Mouse (Mus musculus) hematopoietic stem cell, adult 5-6 weeks (primary cell): ENCODE results near the gene Irak3. TPM values are rescaled to one million over a fixed set of nuclear protein-coding genes. Genes with fewer than 3 reads are reported as not detected.

Experiments
- total RNA-seq: library from RNA; stranded (forward); fragments of 172-1452, 232-1000 nt; gene quantifications from 2 replicates; pipeline ENCODE4 v1.2.3, GENCODE M21; 2017

Irak3 gene
- total RNA-seq, 1 experiment from 2014 or later: 19.2 TPM

Other genes starting within 250 kb of the Irak3 start
- gene Helb, start 89.1 kb downstream of the Irak3 start, total RNA-seq: 26.8 and 31.9 TPM in 2 replicates
- gene Tmbim4, start 540 bp downstream of the Irak3 start, total RNA-seq: 84.9 and 109 TPM in 2 replicates
- gene Llph, start 24.9 kb upstream of the Irak3 start, total RNA-seq: 82.5 and 82.9 TPM in 2 replicates